Mouse (Mus musculus): ENCODE results near the gene Sgta. TPM values are rescaled to one million over a fixed set of nuclear protein-coding genes. Genes with fewer than 3 reads are reported as not detected.
A peak's percentile ranks its signal among the peaks of the same experiment; 100 is the strongest.
"Not testable (repeated sequence)": the region's sequence is repeated elsewhere in the genome, so short reads cannot be mapped to it uniquely, and the experiment has no call there.

The Sgta gene
- polyA plus RNA-seq, 1 experiment from 2014 or later: 344 TPM

DNA sequence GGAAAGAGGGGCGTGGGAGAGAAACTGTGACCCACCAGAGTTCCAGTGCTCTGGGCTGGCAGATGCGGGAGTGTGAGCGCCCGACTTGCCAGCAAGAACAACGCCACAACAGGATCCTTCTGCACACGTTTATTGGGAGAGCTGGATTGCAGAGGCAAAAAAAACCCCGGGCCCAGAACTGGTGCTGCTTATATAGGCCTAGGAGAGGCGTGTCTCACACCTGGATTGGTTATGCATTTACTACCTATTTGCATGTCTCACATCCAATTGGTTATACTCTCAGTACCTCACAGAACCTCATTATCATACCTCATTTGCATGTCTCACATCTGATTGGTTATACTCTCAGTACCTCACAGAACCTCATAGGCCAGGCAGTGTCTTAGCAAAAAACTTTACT is 4.5 kb upstream of the Sgta start:
- H3K27ac ChIP-seq (ENCODE audit: low read length); H3K4me3 ChIP-seq (replicated peaks; ENCODE audit: low read length); H3K36me3 ChIP-seq (ENCODE audit: control insufficient read depth, insufficient read depth); ATAC-seq; H3K4me2 ChIP-seq (ENCODE audit: low read length); H3K4me1 ChIP-seq (replicated peaks; ENCODE audit: control insufficient read depth, insufficient read depth, low read length); H3K9me3 ChIP-seq (ENCODE audit: control insufficient read depth, low read length); H3K27me3 ChIP-seq (replicated peaks; ENCODE audit: control insufficient read depth, insufficient read depth, low read length); H3K9ac ChIP-seq (replicated peaks; ENCODE audit: low read depth, low read length): not testable (repeated sequence)
- WGBS: 84% methylated on average over 8 of the region's 8 CpGs

DNA sequence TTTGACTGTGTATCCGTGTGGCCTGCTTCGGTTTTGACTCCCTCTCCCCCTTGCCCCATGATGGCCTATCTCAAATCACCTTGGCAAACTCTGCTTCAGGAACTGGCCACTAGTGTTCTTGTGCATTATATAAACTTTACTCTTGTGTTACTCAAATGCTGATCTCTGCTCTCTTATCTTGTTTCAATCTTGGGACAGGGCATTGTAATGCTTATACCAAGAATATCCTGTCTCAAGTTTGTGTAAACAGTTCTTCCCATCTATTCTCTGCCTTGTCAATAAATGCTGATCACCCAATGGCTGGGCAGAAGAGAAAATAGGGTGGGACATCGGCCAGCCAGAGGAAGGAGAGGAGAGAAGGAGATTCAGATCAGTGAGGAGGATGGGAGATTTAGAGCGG is 2.7 kb upstream of the Sgta start:
- Histone ChIP-seq H3K9ac (replicated peaks; ENCODE audit: low read depth, low read length) (no peak overlapping the region), H3K27ac (ENCODE audit: low read length) (no peak overlapping the region), H3K4me3 (replicated peaks; ENCODE audit: low read length) (no peak overlapping the region), H3K9me3 (ENCODE audit: control insufficient read depth, low read length) (no peaks in the 10 kb centered on the region), H3K4me2 (ENCODE audit: low read length) (no peak overlapping the region), H3K36me3 (ENCODE audit: control insufficient read depth, insufficient read depth) (no peaks in the 10 kb centered on the region), H3K27me3 (replicated peaks; ENCODE audit: control insufficient read depth, insufficient read depth, low read length) (no peaks in the 10 kb centered on the region), H3K4me1 (replicated peaks; ENCODE audit: control insufficient read depth, insufficient read depth, low read length) (peaks cover 12% of the 10 kb centered on the region)
- no peak for ATAC-seq
- WGBS: 68% methylated on average over 4 of the region's 4 CpGs

DNA sequence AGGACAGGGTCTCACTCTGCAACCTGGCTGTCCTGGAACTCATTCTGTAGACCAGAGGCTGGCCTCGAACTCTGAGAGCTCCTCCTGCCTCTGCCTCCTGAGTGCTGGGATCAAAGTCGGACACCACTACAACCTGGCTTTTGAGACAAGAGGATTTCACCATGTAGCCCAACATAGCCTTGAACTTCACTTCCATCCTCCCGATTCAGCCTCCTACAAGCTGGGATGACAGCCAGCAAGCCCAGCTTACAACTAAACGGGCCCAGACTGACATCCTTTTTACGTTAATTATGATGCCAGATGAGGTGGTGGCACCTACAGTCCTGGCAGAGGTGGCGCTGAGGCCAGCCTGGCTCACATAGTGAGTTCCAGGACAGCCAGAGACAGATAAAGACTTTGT is 1.1 kb downstream of the Sgta start:
- H3K27me3 ChIP-seq (replicated peaks; ENCODE audit: control insufficient read depth, insufficient read depth, low read length): no peaks in the 10 kb centered on the region
- no peak for ATAC-seq

DNA sequence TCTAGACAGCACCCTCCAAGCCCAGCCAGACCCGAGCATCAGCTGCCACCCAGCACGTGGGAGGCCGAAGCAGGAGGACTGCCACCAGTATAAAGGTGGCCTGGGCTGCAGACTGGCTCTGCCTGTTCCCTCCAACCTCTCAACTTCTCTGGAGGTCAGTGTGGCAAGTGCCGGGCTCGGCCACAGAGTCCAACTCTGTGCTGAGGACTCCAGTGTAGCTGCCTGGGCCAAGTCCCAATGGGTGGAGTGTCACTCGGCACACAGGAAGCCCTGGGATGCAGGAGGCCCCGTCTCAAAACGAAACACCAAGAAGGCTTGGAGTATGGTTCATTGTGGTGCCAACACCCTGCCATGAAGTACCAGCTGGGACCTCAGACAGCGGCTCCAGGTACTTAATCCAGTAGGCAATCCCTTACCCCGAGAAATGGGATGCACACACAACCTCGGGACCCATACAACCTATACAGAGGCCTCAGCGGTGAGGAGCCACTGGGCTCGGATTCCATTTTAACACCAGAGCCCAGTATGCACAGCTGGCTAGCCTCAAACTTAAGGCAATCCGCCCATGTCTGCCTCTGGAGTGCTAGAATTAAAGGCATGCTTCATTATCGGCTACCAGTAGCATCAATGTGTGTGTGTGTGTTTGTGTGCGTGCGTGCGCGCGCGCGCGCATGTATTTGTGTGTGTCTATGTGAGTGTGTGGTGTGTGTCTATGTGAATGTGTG is 2.4 kb downstream of the Sgta start:
- 96% methylated on average over 23 of the region's 23 CpGs for WGBS

More for the DNA sequence above, 1.1 kb downstream of the Sgta start:
- Histone ChIP-seq H3K36me3 (ENCODE audit: control insufficient read depth, insufficient read depth) (no peaks in the 10 kb centered on the region), H3K9ac (replicated peaks; ENCODE audit: low read depth, low read length) (no peak overlapping the region), H3K9me3 (ENCODE audit: control insufficient read depth, low read length) (no peaks in the 10 kb centered on the region), H3K4me1 (replicated peaks; ENCODE audit: control insufficient read depth, insufficient read depth, low read length) (peaks cover 25% of the 10 kb centered on the region), H3K27ac (ENCODE audit: low read length) (no peak overlapping the region), H3K4me3 (replicated peaks; ENCODE audit: low read length) (no peak overlapping the region), H3K4me2 (ENCODE audit: low read length) (peak overlapping the region; percentile 93)
- 84% methylated on average over 6 of the region's 6 CpGs for WGBS

DNA sequence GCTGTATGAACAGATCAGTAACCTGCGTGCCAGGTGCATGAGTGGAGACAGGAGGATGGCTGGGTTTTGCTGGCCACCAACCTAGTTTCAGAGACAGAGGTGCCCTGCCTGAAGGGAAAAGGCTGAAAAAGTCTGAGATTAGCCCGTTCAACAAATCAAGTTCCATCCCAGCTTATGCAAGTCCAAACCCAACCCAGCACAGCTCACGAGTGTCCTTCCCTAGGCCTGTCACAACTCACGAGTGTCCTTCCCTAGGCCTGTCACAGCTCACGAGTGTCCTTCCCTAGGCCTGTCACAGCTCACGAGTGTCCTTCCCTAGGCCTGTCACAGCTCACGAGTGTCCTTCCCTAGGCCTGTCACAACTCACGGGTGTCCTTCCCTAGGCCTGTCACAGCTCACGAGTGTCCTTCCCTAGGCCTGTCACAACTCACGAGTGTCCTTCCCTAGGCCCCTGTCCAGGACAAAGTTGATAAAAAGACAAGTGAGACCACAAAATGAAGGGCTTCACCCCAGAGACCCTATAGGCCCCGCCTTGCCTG is 4.1 kb downstream of the Sgta start:
- Histone ChIP-seq H3K4me1 (replicated peaks; ENCODE audit: control insufficient read depth, insufficient read depth, low read length) (peaks cover 25% of the 10 kb centered on the region), H3K36me3 (ENCODE audit: control insufficient read depth, insufficient read depth) (peaks cover 10% of the 10 kb centered on the region)
- not testable (repeated sequence) for H3K4me3 ChIP-seq (replicated peaks; ENCODE audit: low read length); H3K9ac ChIP-seq (replicated peaks; ENCODE audit: low read depth, low read length); H3K4me2 ChIP-seq (ENCODE audit: low read length); H3K9me3 ChIP-seq (ENCODE audit: control insufficient read depth, low read length); H3K27me3 ChIP-seq (replicated peaks; ENCODE audit: control insufficient read depth, insufficient read depth, low read length); H3K27ac ChIP-seq (ENCODE audit: low read length); ATAC-seq
- 89% methylated on average over 10 of the region's 11 CpGs for WGBS

More for the DNA sequence above, 2.4 kb downstream of the Sgta start:
- H3K4me1 ChIP-seq (replicated peaks; ENCODE audit: control insufficient read depth, insufficient read depth, low read length): peaks cover 25% of the 10 kb centered on the region
- no peak for ATAC-seq
- H3K9ac ChIP-seq (replicated peaks; ENCODE audit: low read depth, low read length): no peak overlapping the region
- H3K27me3 ChIP-seq (replicated peaks; ENCODE audit: control insufficient read depth, insufficient read depth, low read length): no peaks in the 10 kb centered on the region
- no peaks in the 10 kb centered on the region for H3K36me3 ChIP-seq (ENCODE audit: control insufficient read depth, insufficient read depth)
- H3K27ac ChIP-seq (ENCODE audit: low read length): no peak overlapping the region
- H3K4me2 ChIP-seq (ENCODE audit: low read length): no peak overlapping the region
- H3K4me3 ChIP-seq (replicated peaks; ENCODE audit: low read length): no peak overlapping the region
- H3K9me3 ChIP-seq (ENCODE audit: control insufficient read depth, low read length): no peaks in the 10 kb centered on the region

DNA sequence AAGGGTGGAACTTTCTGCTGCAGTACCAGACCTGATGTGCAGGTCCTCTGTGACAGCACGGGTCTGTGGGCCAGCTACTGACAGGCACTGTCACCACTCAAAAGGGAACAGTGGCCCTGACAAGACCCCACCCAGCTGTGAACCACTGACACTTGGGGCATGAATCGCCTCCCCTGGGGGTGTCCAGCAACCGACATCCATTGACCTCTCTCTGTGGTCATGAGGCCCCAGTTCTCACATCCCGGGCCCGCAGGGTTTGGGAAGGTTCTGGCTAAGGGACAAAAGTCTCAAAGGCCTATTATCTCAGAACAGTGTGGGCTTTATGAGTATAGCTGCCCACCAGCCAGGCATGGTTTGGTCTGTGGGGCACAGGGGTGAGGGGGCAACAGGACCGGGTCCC is 4.8 kb downstream of the Sgta start:
- H3K9ac ChIP-seq (replicated peaks; ENCODE audit: low read depth, low read length): no peak overlapping the region
- no peak overlapping the region for H3K4me3 ChIP-seq (replicated peaks; ENCODE audit: low read length)
- H3K9me3 ChIP-seq (ENCODE audit: control insufficient read depth, low read length): no peaks in the 10 kb centered on the region
- no peak overlapping the region for H3K27ac ChIP-seq (ENCODE audit: low read length)
- peaks cover 25% of the 10 kb centered on the region for H3K4me1 ChIP-seq (replicated peaks; ENCODE audit: control insufficient read depth, insufficient read depth, low read length)
- no peak overlapping the region for H3K4me2 ChIP-seq (ENCODE audit: low read length)
- WGBS: 87% methylated on average over 6 of the region's 6 CpGs
- H3K36me3 ChIP-seq (ENCODE audit: control insufficient read depth, insufficient read depth): peaks cover 11% of the 10 kb centered on the region
- no peak for ATAC-seq
- H3K27me3 ChIP-seq (replicated peaks; ENCODE audit: control insufficient read depth, insufficient read depth, low read length): no peaks in the 10 kb centered on the region

DNA sequence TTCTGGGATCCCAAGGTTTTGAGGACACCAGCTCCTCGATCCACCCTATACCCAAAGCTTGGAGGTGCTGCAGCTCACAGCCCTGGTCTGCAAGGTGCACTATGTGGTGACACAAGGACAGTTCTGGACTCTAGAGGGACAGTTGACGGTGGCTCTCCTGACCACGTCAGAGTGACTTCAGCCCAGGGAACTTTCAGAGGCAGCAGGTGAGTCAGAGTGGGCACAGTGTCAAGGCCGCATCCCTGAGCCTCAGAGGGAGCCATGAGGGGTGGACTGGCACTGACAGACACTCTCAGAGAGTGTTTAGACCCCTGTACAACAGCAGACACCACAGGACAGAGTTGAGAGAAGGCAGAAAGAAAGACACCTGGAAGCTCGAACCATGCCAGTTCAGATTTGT is 7.4 kb downstream of the Sgta start:
- H3K4me3 ChIP-seq (replicated peaks; ENCODE audit: low read length): no peak overlapping the region
- no peak for ATAC-seq
- 89% methylated on average over 5 of the region's 5 CpGs for WGBS
- no peak overlapping the region for H3K9ac ChIP-seq (replicated peaks; ENCODE audit: low read depth, low read length)
- H3K36me3 ChIP-seq (ENCODE audit: control insufficient read depth, insufficient read depth): peaks cover 34% of the 10 kb centered on the region
- H3K27ac ChIP-seq (ENCODE audit: low read length): no peak overlapping the region
- no peaks in the 10 kb centered on the region for H3K27me3 ChIP-seq (replicated peaks; ENCODE audit: control insufficient read depth, insufficient read depth, low read length)
- H3K4me2 ChIP-seq (ENCODE audit: low read length): no peak overlapping the region
- no peaks in the 10 kb centered on the region for H3K9me3 ChIP-seq (ENCODE audit: control insufficient read depth, low read length)
- peaks cover 12% of the 10 kb centered on the region for H3K4me1 ChIP-seq (replicated peaks; ENCODE audit: control insufficient read depth, insufficient read depth, low read length)

DNA sequence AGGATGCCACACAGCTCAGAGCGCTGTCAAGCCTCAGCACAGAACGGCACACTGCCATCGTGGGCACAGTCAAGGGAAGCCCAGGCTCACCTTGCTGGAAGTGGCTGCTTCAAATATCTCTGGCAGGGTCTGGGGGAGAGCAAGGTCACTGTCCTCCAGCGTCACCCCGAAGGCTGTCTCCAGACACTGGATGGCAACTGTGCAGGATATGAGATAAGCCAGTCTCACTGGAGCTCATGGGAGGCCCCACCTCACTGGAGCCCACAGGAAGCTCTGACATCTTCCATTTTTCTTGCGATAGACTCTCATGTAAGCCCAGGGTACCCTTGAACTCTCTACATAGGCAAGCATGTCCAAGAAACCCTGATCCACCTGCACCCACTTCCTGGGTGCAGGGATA is 8.8 kb downstream of the Sgta start:
- H3K36me3 ChIP-seq (ENCODE audit: control insufficient read depth, insufficient read depth): peaks cover 45% of the 10 kb centered on the region
- H3K27me3 ChIP-seq (replicated peaks; ENCODE audit: control insufficient read depth, insufficient read depth, low read length): no peaks in the 10 kb centered on the region
- H3K4me2 ChIP-seq (ENCODE audit: low read length): no peak overlapping the region
- H3K9ac ChIP-seq (replicated peaks; ENCODE audit: low read depth, low read length): no peak overlapping the region
- H3K4me1 ChIP-seq (replicated peaks; ENCODE audit: control insufficient read depth, insufficient read depth, low read length): no peaks in the 10 kb centered on the region
- 96% methylated on average over 6 of the region's 6 CpGs for WGBS
- no peak overlapping the region for H3K27ac ChIP-seq (ENCODE audit: low read length)
- no peaks in the 10 kb centered on the region for H3K9me3 ChIP-seq (ENCODE audit: control insufficient read depth, low read length)
- no peak overlapping the region for H3K4me3 ChIP-seq (replicated peaks; ENCODE audit: low read length)
- no peak for ATAC-seq

DNA sequence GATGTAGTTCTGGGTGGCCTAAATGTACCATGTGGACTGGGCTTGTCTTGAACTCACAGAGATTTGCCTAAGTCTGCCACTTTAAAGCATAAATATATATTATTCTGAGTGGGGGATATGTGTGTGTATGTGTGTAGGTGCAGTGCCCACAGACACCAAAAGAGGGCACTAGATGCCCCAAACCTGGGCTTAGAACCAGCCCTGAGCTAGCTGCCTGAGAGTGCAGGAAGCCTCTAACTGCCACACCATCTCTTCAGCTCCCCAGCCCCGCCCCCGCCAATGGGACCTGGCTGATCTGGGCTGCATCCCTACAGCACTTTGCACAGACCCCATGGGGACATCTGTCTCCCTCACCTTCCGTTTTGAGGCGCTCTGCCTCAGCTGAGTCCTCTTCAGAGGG is 9.3 kb downstream of the Sgta start:
- Histone ChIP-seq H3K4me2 (ENCODE audit: low read length) (no peak overlapping the region), H3K4me1 (replicated peaks; ENCODE audit: control insufficient read depth, insufficient read depth, low read length) (no peaks in the 10 kb centered on the region), H3K36me3 (ENCODE audit: control insufficient read depth, insufficient read depth) (peaks cover 48% of the 10 kb centered on the region), H3K4me3 (replicated peaks; ENCODE audit: low read length) (no peak overlapping the region), H3K9ac (replicated peaks; ENCODE audit: low read depth, low read length) (no peak overlapping the region), H3K27me3 (replicated peaks; ENCODE audit: control insufficient read depth, insufficient read depth, low read length) (no peaks in the 10 kb centered on the region), H3K9me3 (ENCODE audit: control insufficient read depth, low read length) (no peaks in the 10 kb centered on the region), H3K27ac (ENCODE audit: low read length) (no peak overlapping the region)
- no peak for ATAC-seq
- WGBS: 84% methylated on average over 4 of the region's 4 CpGs
